Mouse (Mus musculus) ES-E14 (cell line): ENCODE data around the gene Prl3d2. TPM values are rescaled to one million over a fixed set of nuclear protein-coding genes. Genes with fewer than 3 reads are reported as not detected.
"Not testable (repeated sequence)": the region's sequence is repeated elsewhere in the genome, so short reads cannot be mapped to it uniquely, and the experiment has no call there.

Experiments used
- DNase-seq: peaks from one replicate; pipeline ENCODE4 v3.0.0-alpha.2; 2013; ENCODE audit warnings: low read depth, low spot score
- H3K27ac ChIP-seq: 2 replicates; pipeline ENCODE4 v1.5.1; 2012; ENCODE audit warnings: low read depth, mild to moderate bottlenecking, low read length, moderate library complexity, mixed read lengths; ENCODE audit not compliant: poor library complexity, insufficient read depth, severe bottlenecking
- H3K36me3 ChIP-seq: 2 replicates; pipeline ENCODE4 v1.6.1; 2012; ENCODE audit warnings: mild to moderate bottlenecking, low read length, moderate library complexity, mixed read lengths; ENCODE audit not compliant: control insufficient read depth, poor library complexity, insufficient read depth, severe bottlenecking
- H3K4me1 ChIP-seq, 2 experiments: fragments of 150-350 bp in 1 of 2; sonication (generic) in 1 of 2; 2 replicates each; pipeline ENCODE4 v1.6.1; 2012; ENCODE audit warnings: low read length in 2 of 2, mild to moderate bottlenecking in 1 of 2, mixed read lengths in 1 of 2; ENCODE audit not compliant: control insufficient read depth in 2 of 2, insufficient read depth in 2 of 2, poor library complexity in 1 of 2
- H3K4me3 ChIP-seq, 2 experiments: fragments of 150-350 bp in 1 of 2; sonication (generic) in 1 of 2; 2 replicates each; pipeline ENCODE4 v1.5.1; 2012; ENCODE audit warnings: low read length in 2 of 2, low read depth in 1 of 2, mild to moderate bottlenecking in 1 of 2, mixed read lengths in 1 of 2; ENCODE audit not compliant: insufficient read depth in 1 of 2, poor library complexity in 1 of 2, severe bottlenecking in 1 of 2
- H3K9ac ChIP-seq: 2 replicates; pipeline ENCODE4 v1.6.1; 2012; ENCODE audit warnings: low read depth, mild to moderate bottlenecking, low read length, mixed read lengths; ENCODE audit not compliant: poor library complexity, insufficient read depth, severe bottlenecking
- H3K9me3 ChIP-seq: fragments of 150-350 bp; sonication (generic); 2 replicates; pipeline ENCODE4 v1.6.1; 2012; ENCODE audit warnings: low read depth, mild to moderate bottlenecking, low read length; ENCODE audit not compliant: control insufficient read depth, insufficient read depth
- CHD2 ChIP-seq: IDR thresholded peaks from 2 replicates; pipeline ENCODE4 v1.6.1; 2014; ENCODE audit warnings: mild to moderate bottlenecking, low read depth, low read length, inconsistent platforms
- HCFC1 ChIP-seq: IDR thresholded peaks from 2 replicates; pipeline ENCODE4 v1.6.1; 2012; ENCODE audit warnings: low read length, inconsistent platforms, borderline replicate concordance; ENCODE audit not compliant: insufficient read depth
- MAFK ChIP-seq: IDR thresholded peaks from 2 replicates; pipeline ENCODE4 v1.6.1; 2014; ENCODE audit warnings: mild to moderate bottlenecking, low read depth, low read length, inconsistent platforms; ENCODE audit not compliant: insufficient read depth
- ZC3H11A ChIP-seq: IDR thresholded peaks from 2 replicates; pipeline ENCODE4 v1.6.1; 2012; ENCODE audit warnings: low read depth, mild to moderate bottlenecking, inconsistent platforms, low read length, borderline replicate concordance
- ZNF384 ChIP-seq: IDR thresholded peaks from 2 replicates; pipeline ENCODE4 v1.6.1; 2012; ENCODE audit warnings: low read depth, low read length, inconsistent platforms
- in situ Hi-C, 2 experiments: fragments of 600-800 bp; cut with MboI; formaldehyde crosslinking; loops; one replicate each; pipeline ENCODE4 v1.15.1; 2025; ENCODE audit warnings: low sequenced_read_pairs in 2 of 2, inconsistent platforms in 1 of 2; ENCODE audit not compliant: unreplicated experiment in 2 of 2
- total RNA-seq: library from RNA; depleted of rRNA; stranded (reverse); fragments of 300-350 nt; gene quantifications from 2 replicates; pipeline ENCODE4 v1.2.3, GENCODE M21; 2012; rRNA removed

Gene Prl3d2
- 0.27 TPM in 1 of 2 replicates, not detected in the other for total RNA-seq

DNA sequence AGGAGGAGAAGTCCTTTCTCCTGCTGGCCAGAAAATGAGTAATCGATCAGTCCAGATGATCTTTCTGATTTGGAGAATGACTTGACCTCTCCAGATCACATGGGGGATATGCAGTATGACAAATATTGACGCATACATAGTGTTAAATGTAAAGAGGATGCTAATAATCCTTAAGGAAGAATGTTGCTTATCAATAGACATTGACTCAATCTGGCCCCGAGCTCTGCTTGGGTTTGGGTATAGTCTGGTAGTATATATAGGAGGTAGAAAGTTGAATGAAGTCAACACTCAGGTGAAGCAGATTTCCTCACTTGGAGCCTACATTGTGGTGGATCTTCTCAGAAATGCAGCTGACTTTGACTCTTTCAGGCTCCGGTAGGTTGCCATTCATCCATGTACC, at the start of gene Prl3d2:
Prl3d2 (plus strand) TSS at position 301 of the 400 bp plus-strand sequence.
- in situ Hi-C loops, H3K4me1 ChIP-seq, DNase-seq, H3K9ac ChIP-seq, H3K9me3 ChIP-seq, H3K4me3 ChIP-seq, H3K36me3 ChIP-seq, H3K27ac ChIP-seq: not testable (repeated sequence)

- H3K27ac ChIP-seq, H3K9me3 ChIP-seq, H3K4me3 ChIP-seq, H3K9ac ChIP-seq, in situ Hi-C loops, DNase-seq, H3K4me1 ChIP-seq, H3K36me3 ChIP-seq: not testable (repeated sequence)
Observed at GRCm38 (mm10) chr13:27093890-27094289, 27.6 kb upstream of the Prl3d2 start, which contains the start of gene Prl3d1. TSS of gene Prl3d1 (plus strand) at chr13:27094190.

DNA sequence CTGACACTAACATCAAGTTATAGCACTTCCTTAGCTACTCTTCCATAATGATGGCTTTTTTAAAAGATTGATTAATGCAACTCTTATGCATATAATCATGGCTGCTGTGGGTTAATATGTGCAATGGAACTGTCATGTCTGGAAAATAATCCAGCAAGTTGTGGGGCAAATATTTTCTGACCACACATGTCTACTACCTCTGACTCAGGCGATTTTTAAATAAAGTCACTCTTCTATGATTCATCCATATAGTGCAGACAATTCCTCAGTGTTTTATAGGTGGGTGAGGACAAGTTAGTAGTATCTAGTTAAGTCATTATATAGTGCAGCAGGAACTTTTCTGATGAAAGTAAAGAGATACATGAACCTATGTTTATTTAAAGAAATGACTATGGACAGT, 26.8 kb downstream of the Prl3d2 start:
- Histone ChIP-seq H3K36me3 (no peaks in the 10 kb centered on the region), H3K4me3 (no peak overlapping the region), H3K9me3 (no peaks in the 10 kb centered on the region), H3K27ac (no peak overlapping the region), H3K4me1 (no peaks in the 10 kb centered on the region), H3K9ac (no peak overlapping the region)
- DNase-seq: no peak
- in situ Hi-C loops: no loop called here
- TF ChIP-seq MAFK (no peak), ZC3H11A (no peak), HCFC1 (no peak), CHD2 (no peak), ZNF384 (no peak)

DNA sequence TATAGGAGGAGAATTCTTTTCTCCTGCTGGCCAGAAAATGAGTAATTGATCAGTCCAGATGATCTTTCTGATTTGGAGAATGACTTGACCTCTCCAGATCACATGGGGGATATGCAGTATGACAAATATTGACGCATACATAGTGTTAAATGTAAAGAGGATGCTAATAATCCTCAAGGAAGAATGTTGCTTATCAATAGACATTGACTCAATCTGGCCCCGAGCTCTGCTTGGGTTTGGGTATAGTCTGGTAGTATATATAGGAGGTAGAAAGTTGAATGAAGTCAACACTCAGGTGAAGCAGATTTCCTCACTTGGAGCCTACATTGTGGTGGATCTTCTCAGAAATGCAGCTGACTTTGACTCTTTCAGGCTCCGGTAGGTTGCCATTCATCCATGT, 35.0 kb downstream of the Prl3d2 start, which contains the start of gene Prl3d3:
Prl3d3 (plus strand) TSS at position 301 of the 400 bp plus-strand sequence.
- in situ Hi-C loops, DNase-seq, H3K27ac ChIP-seq, H3K36me3 ChIP-seq, H3K4me1 ChIP-seq, H3K9ac ChIP-seq, H3K4me3 ChIP-seq, H3K9me3 ChIP-seq: not testable (repeated sequence)

Other genes with a start within 250 kb of the Prl3d2 start
- gene Prl, start 64.1 kb upstream of the Prl3d2 start, total RNA-seq: not detected in 2 replicates
- 1.1 TPM in 1 of 2 replicates, not detected in the other for gene Prl3d1, start 27.5 kb upstream of the Prl3d2 start, total RNA-seq
- gene Prl3d3, start 35.1 kb downstream of the Prl3d2 start, total RNA-seq: not detected in 2 replicates
- not detected in 2 replicates for gene Prl3c1, start 75.0 kb downstream of the Prl3d2 start, total RNA-seq
- gene Prl3b1, start 120.1 kb downstream of the Prl3d2 start, total RNA-seq: not detected in 2 replicates
- 0.13 TPM in 1 of 2 replicates, not detected in the other for gene Prl3a1, start 137.7 kb downstream of the Prl3d2 start, total RNA-seq
- not detected in 2 replicates for gene Prl6a1, start 190.9 kb downstream of the Prl3d2 start, total RNA-seq
- not detected in 2 replicates for gene Prl8a2, start 224.0 kb downstream of the Prl3d2 start, total RNA-seq